Mouse (Mus musculus) liver, embryonic 14.5 days (tissue): Measurements from ENCODE around the gene Syt8.

ENCODE experiments used
- CTCF ChIP-seq: IDR thresholded peaks from 2 replicates; pipeline ENCODE4 v1.5.1; 2016; ENCODE audit warnings: antibody characterized with exemption, low read depth, control low read depth
- EP300 ChIP-seq: IDR thresholded peaks from 2 replicates; pipeline ENCODE4 v1.6.1; 2016; ENCODE audit warnings: antibody characterized with exemption, low read depth

DNA sequence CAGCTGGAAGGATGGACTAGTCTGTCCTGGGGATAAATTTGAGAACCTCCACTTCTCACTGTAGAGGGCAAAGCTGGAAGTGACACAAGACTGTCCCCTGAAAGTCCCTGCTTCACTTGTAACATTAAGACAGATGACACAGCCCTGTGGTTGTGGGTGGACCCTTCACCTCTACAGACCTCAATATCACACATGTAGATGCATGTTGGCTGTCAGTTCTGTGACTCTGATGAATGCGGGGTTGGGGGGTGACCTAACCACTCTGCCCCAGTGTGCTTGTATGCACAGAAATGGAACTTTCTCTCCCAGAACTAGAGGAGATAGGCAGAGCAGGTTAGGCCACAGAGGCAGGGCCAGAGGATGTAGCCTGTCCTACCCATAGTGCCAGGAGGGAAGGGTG is 38.0 kb upstream of the Syt8 start:
- TF ChIP-seq EP300 (no peak), CTCF (no peak)
